Mouse (Mus musculus) frontal cortex, postnatal 25 days (tissue): ENCODE results near the gene Tmem151b.

Experiments used
- DNase-seq, 2 experiments: peaks; one replicate each; pipeline ENCODE4 v3.0.0; 2022; ENCODE audit warnings: low spot score in 2 of 2

The Tmem151b gene

DNA sequence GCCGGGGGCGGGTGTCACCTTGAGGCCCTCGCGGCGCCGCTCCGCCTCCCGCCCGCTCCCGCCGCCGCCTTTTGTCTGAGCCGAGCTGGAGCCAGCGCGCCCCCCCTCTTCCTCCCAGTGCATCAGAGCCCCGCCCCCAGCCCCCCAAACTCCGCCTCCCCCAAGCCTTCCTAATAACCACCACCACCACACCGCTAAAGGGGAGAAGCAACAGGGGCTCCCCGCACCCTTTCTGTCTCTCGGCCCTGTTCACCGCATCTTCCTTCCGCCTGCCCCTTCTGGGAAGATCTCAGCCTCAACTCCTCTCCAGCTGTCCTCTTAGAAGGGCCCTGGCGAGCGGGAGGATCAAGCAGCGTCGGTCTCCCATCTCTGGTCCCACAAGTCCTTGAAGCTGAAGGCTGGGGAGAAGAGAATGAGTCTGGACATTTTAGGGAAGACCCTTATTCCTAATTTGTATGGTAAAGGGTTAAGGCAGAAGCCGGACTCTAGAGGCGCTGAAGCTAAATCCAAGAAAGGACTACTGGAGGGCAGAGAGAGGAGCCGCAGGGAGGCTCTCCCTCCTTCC is at the start of gene Tmem151b:
Gene Tmem151b (minus strand): TSS at position 61 of the 565 bp plus-strand sequence.
- no peak for DNase-seq

DNA sequence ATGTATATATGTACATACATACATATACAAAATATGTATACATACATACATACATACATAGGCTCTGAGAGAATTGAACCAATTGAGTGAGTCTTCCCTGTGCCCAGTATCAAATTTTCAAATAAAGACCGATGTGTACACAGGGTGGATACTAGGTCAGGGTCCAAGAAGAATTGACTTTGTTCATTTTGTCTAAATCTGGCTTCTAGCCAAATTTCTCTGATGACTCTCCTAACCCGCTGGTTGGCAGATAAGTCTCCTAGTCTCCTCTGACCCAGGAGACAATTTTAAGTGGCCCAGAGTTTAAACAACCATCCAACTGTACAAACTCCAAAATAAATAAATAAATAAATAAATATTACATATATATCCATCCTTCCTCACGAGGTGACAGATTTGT is 49.4 kb upstream of the Tmem151b start:
- no peak for DNase-seq

DNA sequence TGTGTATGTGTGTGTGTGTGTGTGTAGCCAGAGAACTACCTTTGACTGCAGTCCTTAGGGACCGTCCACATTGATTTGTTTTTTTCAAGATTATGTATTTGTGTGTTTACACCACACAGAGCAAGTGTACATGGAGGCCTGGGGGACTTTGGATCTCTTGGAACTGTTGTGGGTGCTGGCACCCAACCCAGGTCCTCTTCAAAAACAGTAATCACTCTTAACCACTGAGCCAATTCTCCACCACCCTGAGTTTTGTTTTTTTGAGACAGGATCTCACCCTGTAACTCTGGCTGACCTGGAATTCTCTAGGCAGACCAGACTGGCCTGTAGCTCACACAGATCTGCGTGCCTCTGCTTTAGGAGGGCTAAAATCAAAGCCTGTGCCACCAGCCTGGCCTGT is 48.9 kb upstream of the Tmem151b start:
- no peak for DNase-seq

DNA sequence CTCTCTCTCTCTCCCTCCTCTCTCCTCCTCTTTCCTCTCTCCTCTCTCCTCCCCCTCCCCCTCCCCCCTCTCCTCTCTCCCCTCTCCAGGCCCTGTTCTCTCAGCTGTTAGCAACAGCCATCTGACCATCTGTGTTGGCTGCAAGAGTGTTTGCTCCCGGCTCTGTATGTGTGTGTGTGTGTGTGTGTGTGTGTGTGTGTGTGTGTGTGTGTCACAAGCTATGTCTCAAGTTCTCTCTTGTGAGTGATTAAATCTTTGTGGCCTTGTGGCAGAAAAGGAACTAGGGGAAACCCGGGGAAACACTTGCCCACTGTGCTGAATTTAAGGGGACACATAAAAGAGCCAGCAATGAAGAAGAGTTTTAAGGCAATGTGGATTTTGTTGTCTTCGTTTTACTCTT is 48.3 kb upstream of the Tmem151b start:
- no peak for DNase-seq

DNA sequence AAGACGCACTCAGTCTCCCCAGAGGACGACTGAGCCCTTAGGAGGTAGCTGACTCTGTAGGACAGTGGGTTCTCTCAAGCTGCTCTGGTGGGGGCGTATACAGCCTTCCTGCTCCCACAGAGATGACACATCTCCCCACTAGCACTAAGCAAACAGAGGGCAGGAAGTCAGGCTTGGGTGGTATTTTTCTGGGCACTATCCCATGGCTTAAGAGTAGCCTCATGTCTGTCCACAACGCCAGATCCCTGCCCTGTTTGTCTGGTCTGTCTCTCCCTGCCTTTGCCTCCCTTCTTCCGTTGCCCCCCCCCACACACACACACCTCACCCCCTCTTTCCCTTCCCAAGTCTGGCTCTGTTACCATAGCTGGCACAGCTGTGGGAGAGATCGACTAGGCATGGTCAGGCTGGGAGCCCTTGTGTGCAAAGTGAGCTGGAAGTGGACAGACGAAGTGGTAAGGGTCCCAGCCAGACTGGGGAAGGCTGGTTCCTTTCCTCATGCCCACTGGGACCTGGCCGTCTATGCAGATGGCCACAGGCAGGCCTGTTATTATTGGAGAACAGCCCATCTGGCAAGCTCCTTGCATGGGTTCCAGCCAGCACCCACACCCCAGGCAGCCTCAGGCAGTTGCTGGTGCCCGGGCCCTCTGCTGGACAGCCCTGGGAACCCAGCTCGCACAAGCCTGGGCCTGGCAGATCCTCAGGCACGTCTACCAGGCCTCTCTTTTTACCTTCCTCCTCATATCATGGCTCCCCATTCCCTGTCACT is 47.3 kb upstream of the Tmem151b start:
- no peak for DNase-seq

DNA sequence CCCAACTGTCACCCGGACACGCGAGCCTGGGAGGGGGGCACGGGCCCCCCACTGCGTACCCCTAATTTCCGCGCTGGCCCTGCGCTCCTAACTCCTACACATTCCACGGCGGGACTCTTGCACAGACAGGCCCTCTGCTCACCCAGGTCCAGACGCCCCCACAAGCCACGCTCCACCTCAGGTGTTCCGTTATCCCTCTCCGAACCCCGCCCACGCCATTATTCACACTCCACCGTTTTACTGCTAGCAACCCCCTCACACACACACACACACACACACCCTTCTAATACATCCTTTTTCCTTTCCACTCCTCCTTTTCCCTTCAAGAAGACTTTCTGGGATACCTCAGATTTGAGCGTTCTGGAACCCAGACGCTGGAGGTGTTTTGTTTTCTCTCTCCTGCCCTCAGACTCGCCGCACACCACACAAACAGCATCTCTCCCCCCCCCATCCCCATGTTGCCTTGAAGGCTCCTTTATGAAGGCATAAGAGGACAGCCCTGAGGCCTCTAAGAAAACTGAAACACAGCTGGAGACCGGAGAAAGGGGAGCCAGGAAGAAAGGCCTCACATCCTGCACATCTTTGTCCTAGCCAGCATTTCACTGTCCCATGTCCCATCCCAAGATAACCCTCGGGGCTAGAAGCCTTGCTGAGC is 46.4 kb upstream of the Tmem151b start:
- DNase-seq, result no peak

DNA sequence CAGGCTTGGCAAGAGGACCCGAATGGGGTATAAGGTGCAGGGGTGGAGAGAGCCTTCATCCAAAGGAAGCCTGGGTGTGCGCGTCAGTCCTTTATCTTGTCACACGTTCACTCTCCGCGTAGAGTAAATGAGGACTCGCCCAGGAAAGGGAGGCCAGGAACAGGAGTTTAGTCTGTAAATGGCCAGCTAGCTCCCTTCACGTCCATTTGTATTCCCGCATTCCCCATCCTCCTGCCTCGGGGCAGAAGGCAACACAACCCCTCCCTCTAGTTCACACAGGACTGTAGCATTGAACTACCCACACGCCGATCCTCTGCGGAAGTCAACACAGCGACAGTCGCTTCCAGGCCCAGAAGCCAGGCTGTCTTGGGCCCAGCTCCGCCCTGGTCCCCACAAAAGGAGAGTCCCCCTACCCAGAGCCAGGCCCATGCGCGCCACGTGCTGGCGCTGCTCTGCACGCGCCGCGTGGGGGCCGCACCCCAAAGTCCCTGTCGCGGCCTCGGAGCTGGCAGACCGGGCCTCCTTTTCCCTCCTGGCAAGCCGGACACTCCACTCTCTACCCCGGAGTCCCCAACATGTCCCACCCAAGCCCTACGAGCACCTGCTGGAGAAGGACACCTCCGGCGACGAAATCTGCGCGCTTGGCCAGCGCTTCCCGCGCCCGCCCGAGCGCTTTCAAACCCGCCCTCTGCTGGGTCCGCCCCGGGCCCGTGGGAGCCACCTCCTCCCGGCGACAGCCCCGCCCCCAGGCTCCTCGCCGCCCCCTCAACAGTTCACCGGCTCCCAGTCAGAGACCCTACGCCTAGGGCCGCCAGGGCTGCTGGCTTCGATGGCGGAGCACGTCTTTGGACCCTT is 45.6 kb upstream of the Tmem151b start:
- DNase-seq, result no peak

DNA sequence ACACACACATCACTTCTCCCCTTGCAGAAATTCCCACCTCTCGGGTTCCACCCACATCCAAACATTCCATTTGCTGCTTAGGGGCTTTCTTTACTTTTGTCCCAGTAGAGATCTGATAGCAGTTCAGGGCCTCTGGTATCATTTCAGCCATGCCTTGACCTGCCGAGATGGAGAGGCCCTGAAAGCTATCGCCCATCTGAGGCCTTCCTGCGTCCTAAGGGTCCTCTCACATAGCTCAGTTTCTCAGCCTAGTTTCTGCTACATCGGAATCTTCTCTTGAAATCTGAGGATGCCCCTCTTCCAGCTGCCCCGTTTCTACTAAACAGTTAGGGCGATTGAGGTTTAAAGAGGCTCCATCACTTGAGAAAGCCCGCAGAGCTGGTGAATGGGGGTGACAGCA is 44.7 kb upstream of the Tmem151b start:
- no peak for DNase-seq

DNA sequence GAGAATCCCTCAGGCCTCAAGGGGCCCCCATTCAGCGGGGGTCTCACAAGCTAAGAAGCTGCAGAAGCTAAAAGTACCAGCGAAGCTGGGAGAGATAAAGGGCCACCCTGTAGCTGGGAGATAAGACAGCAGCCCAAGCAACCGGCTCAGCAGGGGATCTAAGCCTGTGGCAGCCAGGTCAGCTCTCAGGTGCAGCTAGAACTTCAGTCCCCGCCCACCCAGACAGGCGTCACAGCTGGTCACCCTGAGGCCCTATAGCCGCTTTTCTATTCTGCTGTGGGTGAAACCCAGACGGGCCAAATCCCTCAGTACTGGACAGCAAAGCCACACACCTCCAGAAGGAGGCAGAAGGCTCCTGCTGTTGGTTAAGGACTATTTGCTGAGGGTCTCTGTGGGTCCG is 44.0 kb upstream of the Tmem151b start:
- DNase-seq, result no peak

DNA sequence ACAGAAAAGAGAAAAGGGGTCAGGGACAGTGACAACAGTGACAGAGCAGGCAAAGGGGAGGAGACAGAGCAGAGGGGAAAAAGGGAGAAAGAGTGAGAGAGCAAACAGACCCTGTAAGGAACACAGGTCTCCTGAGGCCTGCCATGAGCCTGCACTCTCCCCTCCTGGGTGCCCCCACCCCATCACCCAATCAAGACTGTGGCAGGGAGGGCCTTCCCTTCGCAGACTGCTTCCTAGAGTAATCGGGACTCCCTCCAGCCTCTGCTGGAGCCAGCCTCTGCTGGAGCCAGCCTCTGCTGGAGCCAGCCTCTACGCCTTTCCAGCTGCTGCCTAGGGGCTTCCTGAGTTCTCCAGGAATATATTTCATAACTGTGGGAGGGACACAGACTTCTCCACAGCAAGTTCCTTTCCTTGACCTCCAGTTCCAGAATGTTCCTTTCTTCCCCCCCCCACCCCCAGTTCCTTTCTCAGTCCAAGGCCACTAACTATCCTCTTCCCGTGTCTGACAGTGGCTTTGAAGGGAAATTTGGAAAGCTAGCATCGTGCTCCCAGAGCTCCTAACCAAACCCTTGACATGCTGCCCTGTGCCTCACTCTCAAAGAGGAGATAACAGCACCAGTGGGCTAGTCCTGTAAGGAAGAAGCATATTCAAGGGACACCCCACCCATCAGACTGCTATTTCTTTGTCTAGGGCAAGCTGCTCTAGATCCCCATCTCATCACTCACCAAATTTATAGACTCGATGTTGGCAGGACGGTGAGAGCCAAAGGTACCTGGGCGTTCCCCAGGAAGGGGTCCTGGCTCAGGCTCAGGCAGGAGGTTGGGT is 43.3 kb upstream of the Tmem151b start:
- DNase-seq, result no peak

DNA sequence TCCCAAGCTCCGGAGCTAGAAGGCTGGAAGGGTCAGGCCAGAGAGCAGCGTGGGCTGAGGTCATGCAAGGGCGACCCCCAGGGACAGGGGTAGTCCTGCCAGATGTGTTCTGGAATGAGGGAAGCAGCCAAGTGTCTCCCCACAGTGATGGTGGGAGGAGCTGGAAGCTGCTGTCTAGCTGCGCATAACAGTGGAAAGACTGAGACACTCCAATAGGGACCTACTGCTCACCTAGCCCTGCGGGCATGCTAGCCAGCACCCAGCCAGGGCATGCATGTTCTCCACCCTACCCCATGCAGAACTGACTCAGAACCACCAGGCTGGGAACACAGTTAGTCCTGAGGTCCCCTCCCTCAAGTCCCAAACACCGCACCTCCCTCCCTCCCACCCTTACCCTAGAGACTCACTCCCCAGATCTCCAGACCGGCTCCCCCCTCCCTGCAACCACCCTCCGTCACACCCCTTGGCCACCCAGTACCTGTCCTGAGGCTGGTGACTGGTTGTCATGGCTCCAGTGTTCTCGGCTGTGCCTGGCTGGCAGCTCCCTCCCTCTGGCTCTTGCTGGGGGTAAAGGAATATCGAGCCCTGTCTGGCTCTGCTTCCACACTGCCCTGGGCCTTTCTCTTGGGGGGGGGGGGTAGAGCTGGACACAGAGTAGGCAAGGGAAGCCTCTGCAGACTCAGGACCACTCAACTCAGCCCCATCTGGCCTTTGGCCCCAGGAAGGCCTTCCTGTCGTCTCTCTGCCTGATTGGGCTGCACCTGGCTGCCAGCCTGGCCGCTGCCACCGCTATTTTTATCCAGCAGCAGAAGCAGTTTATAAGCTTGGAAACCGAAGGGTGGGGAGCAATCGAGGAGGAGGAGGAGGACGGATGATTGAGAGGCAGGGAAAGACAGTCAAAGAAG is 42.5 kb upstream of the Tmem151b start:
- no peak for DNase-seq

DNA sequence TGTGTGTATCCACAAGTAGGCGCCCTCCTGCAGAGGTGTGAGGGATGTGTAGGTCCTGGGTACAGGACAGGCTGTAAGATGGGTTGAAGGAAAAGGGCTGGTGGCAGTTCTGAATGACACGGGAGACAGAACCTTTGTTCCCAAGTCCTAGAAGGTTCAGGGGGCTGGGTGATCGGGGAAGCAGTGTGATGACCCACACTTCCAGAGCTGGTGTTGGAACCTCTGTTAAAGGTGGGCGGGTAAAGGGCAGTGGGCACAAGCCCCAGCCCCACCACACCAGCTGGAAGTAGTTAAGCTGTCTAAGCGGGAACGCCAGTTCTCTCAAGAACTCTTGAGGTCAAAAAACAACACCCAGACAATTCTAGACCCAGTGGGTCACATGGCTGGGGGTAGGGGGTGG is 40.9 kb upstream of the Tmem151b start:
- no peak for DNase-seq

DNA sequence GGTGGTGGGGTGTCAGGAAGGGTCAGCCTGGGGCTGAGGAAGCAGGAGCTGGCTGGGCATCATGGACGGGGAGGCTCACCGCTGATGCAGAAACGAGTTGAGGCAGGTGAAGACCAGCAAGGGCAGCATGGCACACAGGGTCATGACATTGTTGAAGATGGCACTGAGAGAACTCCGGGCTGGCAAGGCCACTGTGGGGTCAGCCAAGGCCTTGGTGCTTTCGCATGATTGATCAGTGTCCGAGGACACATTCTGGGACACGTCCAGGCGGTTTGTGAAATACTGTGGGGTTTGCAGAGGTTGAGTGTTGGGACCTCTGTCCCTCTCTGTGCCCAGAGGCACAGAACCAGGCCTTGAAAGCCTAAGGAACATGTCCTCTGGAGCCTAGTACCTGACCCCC is 40.4 kb upstream of the Tmem151b start:
- no peak for DNase-seq

DNA sequence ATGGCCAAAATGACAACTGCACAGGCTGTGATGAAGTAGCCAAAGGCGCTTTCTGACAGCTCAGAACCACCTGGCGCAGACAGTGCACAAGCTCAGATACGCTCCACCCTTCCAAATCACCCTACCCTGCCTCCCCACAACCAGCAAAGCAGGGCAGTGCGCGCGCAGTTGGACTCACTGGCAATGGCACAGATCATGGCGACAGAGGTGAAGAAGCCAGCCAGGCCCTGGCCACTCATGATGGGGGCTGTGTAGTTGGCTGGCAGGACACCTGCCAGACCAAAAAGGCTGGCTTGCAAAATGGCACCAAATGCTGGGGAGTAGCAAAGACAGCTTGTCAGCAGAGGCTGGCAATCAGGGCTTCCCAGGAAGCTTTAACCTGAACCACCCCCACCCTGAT is 39.8 kb upstream of the Tmem151b start:
- DNase-seq, result no peak

DNA sequence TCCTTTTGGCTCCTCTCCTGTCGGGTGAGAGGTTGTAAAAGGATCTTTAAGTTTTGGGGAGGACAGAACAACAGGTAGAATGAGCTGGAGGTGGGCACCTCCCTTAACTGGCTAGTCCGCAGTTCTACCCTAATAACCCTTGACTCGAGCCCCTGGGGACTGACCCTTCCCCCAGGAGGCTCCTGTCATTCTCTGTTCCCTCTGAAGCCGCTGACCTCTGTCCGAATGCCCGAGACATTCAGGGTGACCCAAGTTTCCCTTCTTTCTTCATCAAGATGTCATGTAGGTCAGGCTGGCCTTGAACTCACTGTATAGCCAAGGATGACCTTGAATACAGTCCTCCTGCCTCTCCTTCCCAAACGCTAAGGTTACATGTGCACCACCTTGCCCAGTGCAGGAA is 38.9 kb upstream of the Tmem151b start:
- DNase-seq, result no peak

DNA sequence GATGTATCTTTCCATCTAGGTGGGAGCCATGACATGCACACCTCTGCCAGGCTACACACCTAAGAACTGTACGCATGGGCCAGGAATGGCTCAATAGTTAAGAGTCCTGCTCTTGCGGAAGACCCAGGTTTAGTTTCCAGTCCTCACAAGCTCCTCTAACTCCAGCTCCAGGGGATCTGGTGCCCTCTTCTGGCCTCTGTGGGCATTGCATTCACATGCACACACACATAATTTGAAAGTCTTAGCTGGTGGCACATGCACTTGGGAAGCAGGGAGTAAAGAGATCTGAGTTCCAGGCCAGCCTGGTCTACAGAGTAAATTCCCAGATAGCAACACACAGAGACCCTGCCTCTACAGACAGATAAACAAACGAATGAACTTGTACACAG is 37.0 kb upstream of the Tmem151b start:
- no peak for DNase-seq

DNA sequence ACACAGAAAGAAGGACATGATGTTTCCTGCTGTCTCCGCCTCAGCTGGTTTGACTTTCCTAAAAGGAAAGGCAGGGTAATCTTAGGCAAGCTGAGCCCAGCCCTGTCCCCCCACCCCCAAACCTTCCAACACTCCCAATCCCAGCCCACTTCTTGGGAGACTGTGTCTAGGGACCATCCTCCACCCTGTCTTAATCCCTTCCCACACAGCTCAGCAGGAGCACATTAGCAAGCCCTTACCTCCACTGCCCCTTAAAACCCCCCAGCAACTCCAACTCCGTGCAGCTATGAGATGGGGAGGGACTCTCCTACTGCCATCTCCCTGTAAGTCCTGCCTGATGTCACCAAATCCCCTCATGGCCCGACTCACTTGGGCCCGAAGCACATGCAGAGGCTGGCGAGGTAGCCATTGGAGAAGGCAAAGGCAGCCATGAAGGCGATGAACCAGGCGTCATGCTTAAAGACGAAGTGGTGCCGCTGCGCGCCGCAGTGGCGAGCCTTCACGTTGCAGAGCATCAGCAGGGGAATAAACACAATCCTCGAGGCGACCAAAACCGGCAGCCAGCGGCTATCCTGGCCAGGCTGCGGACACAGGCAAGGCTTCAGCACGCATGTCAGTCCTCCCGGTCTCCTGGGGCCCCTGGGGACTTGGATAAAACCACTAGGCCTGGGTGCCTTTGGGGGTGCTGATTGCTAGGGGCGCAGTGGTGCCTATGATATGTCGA is 36.4 kb upstream of the Tmem151b start:
- no peak for DNase-seq

DNA sequence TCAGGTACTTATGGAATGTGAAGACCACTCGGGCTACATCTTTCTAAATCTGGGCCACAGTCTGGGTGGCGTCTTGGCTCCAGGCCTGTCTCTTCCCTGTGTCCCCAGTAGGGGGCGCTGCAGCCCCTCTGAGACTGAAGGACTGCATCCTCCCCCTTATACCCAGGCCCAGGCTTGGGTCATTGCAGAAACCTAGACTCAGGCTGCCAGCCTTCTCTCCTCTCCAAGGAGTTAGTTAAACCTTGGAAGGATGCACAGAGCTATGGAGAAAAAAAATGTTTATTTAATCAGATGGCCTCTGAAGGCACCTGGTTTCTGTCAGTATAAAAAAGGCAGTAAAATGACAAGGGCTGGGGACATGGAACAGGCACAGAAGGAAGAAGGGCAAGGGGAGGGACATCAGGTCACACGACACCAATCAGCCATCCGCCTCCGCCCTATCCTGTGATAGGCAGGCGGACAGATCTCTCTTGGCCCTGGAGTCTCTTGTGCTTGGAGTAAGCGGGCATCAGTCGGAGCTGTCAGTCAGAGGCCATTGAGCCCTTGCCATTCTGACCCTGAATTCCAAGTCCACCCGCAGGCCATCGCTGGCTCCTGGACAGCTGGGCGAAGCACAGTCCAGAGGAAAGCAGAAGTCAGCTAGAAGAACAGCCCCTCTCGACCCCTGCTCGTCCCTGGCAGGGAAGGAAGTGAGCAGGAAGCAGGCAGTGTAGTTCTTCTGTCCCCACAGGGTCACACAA is 35.6 kb upstream of the Tmem151b start:
- DNase-seq, result peak; percentile 57 to 78
